Mouse (Mus musculus) liver, embryonic 15.5 days (tissue): Measurements from ENCODE around the gene Gimap1. TPM values are rescaled to one million over a fixed set of nuclear protein-coding genes. Genes with fewer than 3 reads are reported as not detected.

ENCODE experiments used
- ATAC-seq: fragments of 200-750 bp; cut with Nextera tagmentation; 2 replicates; pipeline ENCODE4 v1.8.0; 2017; ENCODE audit warnings: moderate number of reproducible peaks, mild to moderate bottlenecking, moderate library complexity; ENCODE audit not compliant: insufficient read depth
- H3K27ac ChIP-seq: fragments of 300-500 bp; sonication (generic); replicated peaks from 2 replicates; pipeline ENCODE4 v1.5.1; 2015; ENCODE audit warnings: mild to moderate bottlenecking, inconsistent platforms
- H3K27me3 ChIP-seq: fragments of 300-500 bp; sonication (generic); 2 replicates; pipeline ENCODE4 v1.6.1; 2015; ENCODE audit warnings: mild to moderate bottlenecking, inconsistent platforms
- H3K36me3 ChIP-seq: fragments of 300-500 bp; sonication (generic); replicated peaks from 2 replicates; pipeline ENCODE4 v1.6.1; 2015; ENCODE audit warnings: moderate library complexity, mild to moderate bottlenecking, inconsistent platforms
- H3K4me1 ChIP-seq: fragments of 300-500 bp; sonication (generic); replicated peaks from 2 replicates; pipeline ENCODE4 v1.6.1; 2015; ENCODE audit warnings: inconsistent platforms
- H3K4me2 ChIP-seq: fragments of 300-500 bp; sonication (generic); 2 replicates; pipeline ENCODE4 v1.6.1; 2015; ENCODE audit warnings: moderate library complexity, mild to moderate bottlenecking, inconsistent platforms
- H3K4me3 ChIP-seq: fragments of 300-500 bp; sonication (generic); replicated peaks from 2 replicates; pipeline ENCODE4 v1.5.1; 2015; ENCODE audit warnings: mild to moderate bottlenecking, inconsistent platforms
- H3K9ac ChIP-seq: fragments of 300-500 bp; sonication (generic); 2 replicates; pipeline ENCODE4 v1.6.1; 2015; ENCODE audit warnings: moderate library complexity, mild to moderate bottlenecking, inconsistent platforms
- H3K9me3 ChIP-seq: fragments of 300-500 bp; sonication (generic); replicated peaks from 2 replicates; pipeline ENCODE4 v1.6.1; 2016; ENCODE audit warnings: inconsistent platforms
- WGBS: fragments of 180-500 bp; shearing (Covaris S2); methylation state at CpG from one replicate; pipeline ENCODE4 v1.1.7; 2015; ENCODE audit warnings: mixed read lengths; ENCODE audit not compliant: insufficient replicate concordance; 5-methylcytosine and 5-hydroxymethylcytosine counted together
- polyA plus RNA-seq: library from polyadenylated mRNA; unstranded; fragments of >200 nt; fragmentation: Nextera tagmentation; extraction: Ambion mirVana; gene quantifications from 2 replicates; pipeline ENCODE4 v1.2.1, GENCODE M21; 2015

Gene Gimap1
- polyA plus RNA-seq, 1 experiment from 2014 or later = 5.4 TPM

GRCm38 (mm10) chr6:48704146-48704545, 34.7 kb upstream of the Gimap1 start:
- Histone ChIP-seq H3K27me3 (no peaks in the 10 kb centered on the region), H3K9me3 (no peaks in the 10 kb centered on the region), H3K4me1 (no peaks in the 10 kb centered on the region), H3K9ac (no peak overlapping the region), H3K4me2 (no peak overlapping the region), H3K36me3 (no peaks in the 10 kb centered on the region), H3K27ac (no peak overlapping the region), H3K4me3 (no peak overlapping the region)
- no peak for ATAC-seq

GRCm38 (mm10) chr6:48706130-48706529, 32.7 kb upstream of the Gimap1 start:
- no peak overlapping the region for H3K27ac ChIP-seq
- 26% methylated on average over 3 of the region's 3 CpGs for WGBS
- H3K4me3 ChIP-seq = no peak overlapping the region
- no peaks in the 10 kb centered on the region for H3K27me3 ChIP-seq
- no peak overlapping the region for H3K4me2 ChIP-seq
- no peak overlapping the region for H3K9ac ChIP-seq
- H3K4me1 ChIP-seq = no peaks in the 10 kb centered on the region
- ATAC-seq = no peak
- no peaks in the 10 kb centered on the region for H3K36me3 ChIP-seq
- no peaks in the 10 kb centered on the region for H3K9me3 ChIP-seq

GRCm38 (mm10) chr6:48718455-48718854, 20.4 kb upstream of the Gimap1 start, which contains the start of the genes Gm28053 and Gimap7:
TSS of gene Gm28053 (plus strand) at chr6:48718607.
TSS of gene Gimap7 (plus strand) at chr6:48718621.
- Histone ChIP-seq H3K9me3 (no peaks in the 10 kb centered on the region), H3K27ac (no peak within 1 kb of the TSS), H3K36me3 (no peaks in the 10 kb centered on the region), H3K4me1 (no peaks in the 10 kb centered on the region), H3K9ac (no peak within 1 kb of the TSS), H3K4me3 (no peak within 1 kb of the TSS), H3K27me3 (no peaks in the 10 kb centered on the region), H3K4me2 (no peak within 1 kb of the TSS)
- no peak for ATAC-seq
- 37% methylated on average over 2 of the region's 2 CpGs for WGBS

GRCm38 (mm10) chr6:48720326-48720725, 18.5 kb upstream of the Gimap1 start:
- no peaks in the 10 kb centered on the region for H3K36me3 ChIP-seq
- H3K27ac ChIP-seq = no peak overlapping the region
- ATAC-seq = no peak
- no peak overlapping the region for H3K4me2 ChIP-seq
- WGBS = 66% methylated on average over 4 of the region's 4 CpGs
- H3K27me3 ChIP-seq = no peaks in the 10 kb centered on the region
- no peak overlapping the region for H3K9ac ChIP-seq
- no peak overlapping the region for H3K4me3 ChIP-seq
- H3K4me1 ChIP-seq = no peaks in the 10 kb centered on the region
- no peaks in the 10 kb centered on the region for H3K9me3 ChIP-seq

- ATAC-seq = no peak
- Histone ChIP-seq H3K9me3 (no peaks in the 10 kb centered on the region), H3K36me3 (no peaks in the 10 kb centered on the region), H3K27ac (no peak overlapping the region), H3K27me3 (no peaks in the 10 kb centered on the region), H3K4me3 (no peak overlapping the region), H3K4me1 (no peaks in the 10 kb centered on the region), H3K4me2 (no peak overlapping the region), H3K9ac (no peak overlapping the region)
- 48% methylated on average over 8 of the region's 8 CpGs for WGBS
Measured at GRCm38 (mm10) chr6:48723468-48723867, 15.4 kb upstream of the Gimap1 start.

GRCm38 (mm10) chr6:48725476-48725875, 13.4 kb upstream of the Gimap1 start:
- H3K4me2 ChIP-seq = no peak overlapping the region
- no peaks in the 10 kb centered on the region for H3K4me1 ChIP-seq
- ATAC-seq = no peak
- 9% methylated on average over 1 of the region's 1 CpGs for WGBS
- H3K4me3 ChIP-seq = no peak overlapping the region
- H3K36me3 ChIP-seq = no peaks in the 10 kb centered on the region
- H3K9ac ChIP-seq = no peak overlapping the region
- H3K9me3 ChIP-seq = no peaks in the 10 kb centered on the region
- H3K27ac ChIP-seq = no peak overlapping the region
- no peaks in the 10 kb centered on the region for H3K27me3 ChIP-seq

- no peak overlapping the region for H3K4me3 ChIP-seq
- ATAC-seq = no peak
- H3K9ac ChIP-seq = no peak overlapping the region
- no peaks in the 10 kb centered on the region for H3K4me1 ChIP-seq
- 61% methylated on average over 5 of the region's 5 CpGs for WGBS
- no peak overlapping the region for H3K4me2 ChIP-seq
- no peaks in the 10 kb centered on the region for H3K27me3 ChIP-seq
- no peaks in the 10 kb centered on the region for H3K36me3 ChIP-seq
- H3K9me3 ChIP-seq = no peaks in the 10 kb centered on the region
- no peak overlapping the region for H3K27ac ChIP-seq
Measured at GRCm38 (mm10) chr6:48727761-48728160, 11.1 kb upstream of the Gimap1 start.

- no peaks in the 10 kb centered on the region for H3K9me3 ChIP-seq
- no peak overlapping the region for H3K4me3 ChIP-seq
- H3K27me3 ChIP-seq = no peaks in the 10 kb centered on the region
- no peak for ATAC-seq
- H3K4me2 ChIP-seq = no peak overlapping the region
- H3K27ac ChIP-seq = no peak overlapping the region
- 9% methylated on average over 8 of the region's 8 CpGs for WGBS
- no peak overlapping the region for H3K9ac ChIP-seq
- no peaks in the 10 kb centered on the region for H3K4me1 ChIP-seq
- no peaks in the 10 kb centered on the region for H3K36me3 ChIP-seq
Measured at GRCm38 (mm10) chr6:48732864-48733304, 6.0 kb upstream of the Gimap1 start.

- no peak for ATAC-seq
- WGBS = 60% methylated on average over 1 of the region's 1 CpGs
- Histone ChIP-seq H3K9me3 (no peaks in the 10 kb centered on the region), H3K4me3 (no peak overlapping the region), H3K4me2 (no peak overlapping the region), H3K9ac (no peak overlapping the region), H3K27me3 (no peaks in the 10 kb centered on the region), H3K36me3 (no peaks in the 10 kb centered on the region), H3K4me1 (no peaks in the 10 kb centered on the region), H3K27ac (no peak overlapping the region)
Measured at GRCm38 (mm10) chr6:48733660-48734059, 5.2 kb upstream of the Gimap1 start.

- no peak for ATAC-seq
- H3K27me3 ChIP-seq = 0 out of 2 replicates have a peak, but pooled peaks cover 3% of the 10 kb centered on the region
- H3K9me3 ChIP-seq = no peaks in the 10 kb centered on the region
- H3K4me2 ChIP-seq = no peak overlapping the region
- no peaks in the 10 kb centered on the region for H3K36me3 ChIP-seq
- no peak overlapping the region for H3K9ac ChIP-seq
- H3K4me1 ChIP-seq = peaks cover 13% of the 10 kb centered on the region
- no peak overlapping the region for H3K4me3 ChIP-seq
- 23% methylated on average over 2 of the region's 2 CpGs for WGBS
- no peak overlapping the region for H3K27ac ChIP-seq
Measured at GRCm38 (mm10) chr6:48737053-48737452, 1.8 kb upstream of the Gimap1 start.

- Histone ChIP-seq H3K36me3 (no peaks in the 10 kb centered on the region), H3K9ac (no peak overlapping the region), H3K4me2 (no peak overlapping the region), H3K27me3 (0 out of 2 replicates have a peak, but pooled peaks cover 3% of the 10 kb centered on the region), H3K4me1 (peaks cover 18% of the 10 kb centered on the region), H3K4me3 (no peak overlapping the region), H3K9me3 (no peaks in the 10 kb centered on the region), H3K27ac (no peak overlapping the region)
- 65% methylated on average over 5 of the region's 5 CpGs for WGBS
- no peak for ATAC-seq
Measured at GRCm38 (mm10) chr6:48737688-48738087, 1.2 kb upstream of the Gimap1 start.

- Histone ChIP-seq H3K9ac (no peak overlapping the region), H3K4me1 (peaks cover 21% of the 10 kb centered on the region), H3K4me3 (no peak overlapping the region), H3K4me2 (no peak overlapping the region), H3K27ac (no peak overlapping the region), H3K27me3 (0 out of 2 replicates have a peak, but pooled peaks cover 3% of the 10 kb centered on the region), H3K36me3 (no peaks in the 10 kb centered on the region), H3K9me3 (no peaks in the 10 kb centered on the region)
- no peak for ATAC-seq
- WGBS = 35% methylated on average over 3 of the region's 3 CpGs
Measured at GRCm38 (mm10) chr6:48739780-48740055, 864 bp downstream of the Gimap1 start.
